Mouse (Mus musculus): ENCODE results near the gene Ms4a14. TPM values are rescaled to one million over a fixed set of nuclear protein-coding genes. Genes with fewer than 3 reads are reported as not detected.

Gene Ms4a14
- polyA plus RNA-seq, 1 experiment: 0.10 TPM

GRCm38 (mm10) chr19:11292990-11293389 lies 21.3 kb downstream of the Ms4a14 start:
- WGBS: 12% methylated on average over 12 of the region's 12 CpGs
- no peak for TF ChIP-seq POLR2A (IDR thresholded peaks at IDR 0.05; ENCODE audit: low read depth, low read length)
- no peak for TF ChIP-seq CTCF (IDR thresholded peaks at IDR 0.05; ENCODE audit: extremely low read depth, insufficient read length, insufficient replicate concordance, low read depth, low read length)
- H3K4me3 ChIP-seq (ENCODE audit: low read depth, low read length): peak overlapping the region; percentile 61
- no peaks in the 10 kb centered on the region for H3K27me3 ChIP-seq (ENCODE audit: control insufficient read depth, insufficient read depth, low read length)
- H3K4me1 ChIP-seq (ENCODE audit: control insufficient read depth, insufficient read depth, insufficient read length, low read length): no peaks in the 10 kb centered on the region
- peak overlapping the region; percentile 80 for H3K27ac ChIP-seq (ENCODE audit: insufficient read depth, low read depth, low read length)
- no peaks in the 10 kb centered on the region for H3K36me3 ChIP-seq (ENCODE audit: control insufficient read depth, insufficient read depth, low read length)

GRCm38 (mm10) chr19:11283773-11284172 lies 30.5 kb downstream of the Ms4a14 start, which contains the start of gene Ms4a5:
TSS of gene Ms4a5 (minus strand) at chr19:11283873.
- WGBS: 95% methylated on average over 2 of the region's 2 CpGs
- TF ChIP-seq CTCF (IDR thresholded peaks at IDR 0.05; ENCODE audit: extremely low read depth, insufficient read length, insufficient replicate concordance, low read depth, low read length): no peak
- TF ChIP-seq POLR2A (IDR thresholded peaks at IDR 0.05; ENCODE audit: low read depth, low read length): no peak
- Histone ChIP-seq H3K4me1 (ENCODE audit: control insufficient read depth, insufficient read depth, insufficient read length, low read length) (no peaks in the 10 kb centered on the region), H3K27ac (ENCODE audit: insufficient read depth, low read depth, low read length) (no peak within 1 kb of the TSS), H3K27me3 (ENCODE audit: control insufficient read depth, insufficient read depth, low read length) (no peaks in the 10 kb centered on the region), H3K36me3 (ENCODE audit: control insufficient read depth, insufficient read depth, low read length) (no peaks in the 10 kb centered on the region), H3K4me3 (ENCODE audit: low read depth, low read length) (no peak within 1 kb of the TSS)

- Histone ChIP-seq H3K4me3 (ENCODE audit: low read depth, low read length) (no peak overlapping the region), H3K27ac (ENCODE audit: insufficient read depth, low read depth, low read length) (no peak overlapping the region), H3K27me3 (ENCODE audit: control insufficient read depth, insufficient read depth, low read length) (no peaks in the 10 kb centered on the region), H3K4me1 (ENCODE audit: control insufficient read depth, insufficient read depth, insufficient read length, low read length) (no peaks in the 10 kb centered on the region), H3K36me3 (ENCODE audit: control insufficient read depth, insufficient read depth, low read length) (no peaks in the 10 kb centered on the region)
- WGBS: 60% methylated on average over 3 of the region's 3 CpGs
- TF ChIP-seq POLR2A (IDR thresholded peaks at IDR 0.05; ENCODE audit: low read depth, low read length) (no peak), CTCF (IDR thresholded peaks at IDR 0.05; ENCODE audit: extremely low read depth, insufficient read length, insufficient replicate concordance, low read depth, low read length) (no peak)
These were observed 34.0 kb downstream of the Ms4a14 start for GRCm38 (mm10) chr19:11280223-11280622.

GRCm38 (mm10) chr19:11276431-11276830 lies 37.8 kb downstream of the Ms4a14 start:
- Histone ChIP-seq H3K4me1 (ENCODE audit: control insufficient read depth, insufficient read depth, insufficient read length, low read length) (peaks cover 7% of the 10 kb centered on the region; the same call in 1 of the 2 replicates), H3K27ac (ENCODE audit: insufficient read depth, low read depth, low read length) (no peak overlapping the region), H3K27me3 (ENCODE audit: control insufficient read depth, insufficient read depth, low read length) (no peaks in the 10 kb centered on the region), H3K4me3 (ENCODE audit: low read depth, low read length) (no peak overlapping the region), H3K36me3 (ENCODE audit: control insufficient read depth, insufficient read depth, low read length) (no peaks in the 10 kb centered on the region)
- WGBS: 39% methylated on average over 5 of the region's 5 CpGs
- TF ChIP-seq POLR2A (IDR thresholded peaks at IDR 0.05; ENCODE audit: low read depth, low read length) (no peak), CTCF (IDR thresholded peaks at IDR 0.05; ENCODE audit: extremely low read depth, insufficient read length, insufficient replicate concordance, low read depth, low read length) (no peak)

GRCm38 (mm10) chr19:11266956-11267355 lies 47.3 kb downstream of the Ms4a14 start:
- TF ChIP-seq POLR2A (IDR thresholded peaks at IDR 0.05; ENCODE audit: low read depth, low read length) (no peak), CTCF (IDR thresholded peaks at IDR 0.05; ENCODE audit: extremely low read depth, insufficient read length, insufficient replicate concordance, low read depth, low read length) (no peak)
- Histone ChIP-seq H3K4me3 (ENCODE audit: low read depth, low read length) (no peak overlapping the region), H3K4me1 (ENCODE audit: control insufficient read depth, insufficient read depth, insufficient read length, low read length) (peaks cover 3% of the 10 kb centered on the region; the same call in 1 of the 2 replicates), H3K27me3 (ENCODE audit: control insufficient read depth, insufficient read depth, low read length) (no peaks in the 10 kb centered on the region), H3K27ac (ENCODE audit: insufficient read depth, low read depth, low read length) (no peak overlapping the region), H3K36me3 (ENCODE audit: control insufficient read depth, insufficient read depth, low read length) (no peaks in the 10 kb centered on the region)
- 79% methylated on average over 4 of the region's 4 CpGs for WGBS

- no peaks in the 10 kb centered on the region for H3K4me1 ChIP-seq (ENCODE audit: control insufficient read depth, insufficient read depth, insufficient read length, low read length)
- TF ChIP-seq CTCF (IDR thresholded peaks at IDR 0.05; ENCODE audit: extremely low read depth, insufficient read length, insufficient replicate concordance, low read depth, low read length): no peak
- TF ChIP-seq POLR2A (IDR thresholded peaks at IDR 0.05; ENCODE audit: low read depth, low read length): no peak
- no peak within 1 kb of the TSS for H3K4me3 ChIP-seq (ENCODE audit: low read depth, low read length)
- WGBS: 89% methylated on average over 8 of the region's 8 CpGs
- H3K27ac ChIP-seq (ENCODE audit: insufficient read depth, low read depth, low read length): no peak within 1 kb of the TSS
- H3K36me3 ChIP-seq (ENCODE audit: control insufficient read depth, insufficient read depth, low read length): no peaks in the 10 kb centered on the region
- H3K27me3 ChIP-seq (ENCODE audit: control insufficient read depth, insufficient read depth, low read length): no peaks in the 10 kb centered on the region
These were observed 48.0 kb downstream of the Ms4a14 start, which contains the start of gene Ms4a1 for GRCm38 (mm10) chr19:11266052-11266845. TSS of gene Ms4a1 (minus strand) at chr19:11266241.

- WGBS: 73% methylated on average over 9 of the region's 9 CpGs
- Histone ChIP-seq H3K36me3 (ENCODE audit: control insufficient read depth, insufficient read depth, low read length) (no peaks in the 10 kb centered on the region), H3K4me3 (ENCODE audit: low read depth, low read length) (peak overlapping the region; percentile 26; the same call in 1 of the 2 replicates), H3K4me1 (ENCODE audit: control insufficient read depth, insufficient read depth, insufficient read length, low read length) (no peaks in the 10 kb centered on the region), H3K27ac (ENCODE audit: insufficient read depth, low read depth, low read length) (no peak overlapping the region), H3K27me3 (ENCODE audit: control insufficient read depth, insufficient read depth, low read length) (no peaks in the 10 kb centered on the region)
- TF ChIP-seq POLR2A (IDR thresholded peaks at IDR 0.05; ENCODE audit: low read depth, low read length) (no peak), CTCF (IDR thresholded peaks at IDR 0.05; ENCODE audit: extremely low read depth, insufficient read length, insufficient replicate concordance, low read depth, low read length) (no peak)
These were observed 49.6 kb downstream of the Ms4a14 start for GRCm38 (mm10) chr19:11264602-11265185.
